Mouse (Mus musculus) thymus, postnatal 36 days (tissue): ENCODE measurements around the gene Olfr628.
"Not testable (repeated sequence)": the region's sequence is repeated elsewhere in the genome, so short reads cannot be mapped to it uniquely, and the experiment has no call there.

Source experiments
- DNase-seq, 2 experiments: peaks; one replicate each; pipeline ENCODE4 v3.0.0; 2022; ENCODE audit warnings: mixed read lengths in 2 of 2

Gene Olfr628

GRCm38 (mm10) chr7:103730074-103730473, at the start of gene Olfr628:
Olfr628 (plus strand) TSS chr7:103730374.
- DNase-seq: no peak

GRCm38 (mm10) chr7:103682420-103682819, 47.8 kb upstream of the Olfr628 start, which contains the start of gene Olfr625-ps1:
Olfr625-ps1 (plus strand) TSS chr7:103682720.
- no peak for DNase-seq

- no peak for DNase-seq
These were observed 30.7 kb upstream of the Olfr628 start for GRCm38 (mm10) chr7:103699469-103699868.

- DNase-seq: no peak
These were observed 18.1 kb upstream of the Olfr628 start for GRCm38 (mm10) chr7:103712024-103712423.

GRCm38 (mm10) chr7:103714371-103714770, 15.8 kb upstream of the Olfr628 start, which contains the start of gene Olfr243:
Olfr243 (plus strand) TSS chr7:103714671.
- no peak for DNase-seq

GRCm38 (mm10) chr7:103716398-103716797, 13.8 kb upstream of the Olfr628 start:
- not testable (repeated sequence) for DNase-seq

GRCm38 (mm10) chr7:103744843-103745242, 14.7 kb downstream of the Olfr628 start, which contains the start of gene Olfr629:
Olfr629 (minus strand) TSS chr7:103744943.
- no peak for DNase-seq

GRCm38 (mm10) chr7:103757233-103757632, 27.1 kb downstream of the Olfr628 start, which contains the start of gene Olfr630:
Olfr630 (minus strand) TSS chr7:103757333.
- no peak for DNase-seq

- DNase-seq: not testable (repeated sequence)
These were observed 32.0 kb downstream of the Olfr628 start for GRCm38 (mm10) chr7:103762212-103762611.

- DNase-seq: not testable (repeated sequence)
These were observed 37.5 kb downstream of the Olfr628 start for GRCm38 (mm10) chr7:103767687-103768086.

GRCm38 (mm10) chr7:103771494-103771893, 41.3 kb downstream of the Olfr628 start, which contains the start of gene Olfr69:
Olfr69 (minus strand) TSS chr7:103771594.
- DNase-seq: no peak

GRCm38 (mm10) chr7:103777652-103778051, 47.5 kb downstream of the Olfr628 start:
- DNase-seq: not testable (repeated sequence)

- no peak for DNase-seq
These were observed 49.4 kb downstream of the Olfr628 start, which contains the start of gene Olfr68 for GRCm38 (mm10) chr7:103779598-103779997. Olfr68 (minus strand) TSS chr7:103779698.
